Comparison of ENCODE assay signal across 9 mouse cellular contexts in the genomic region with DNA sequence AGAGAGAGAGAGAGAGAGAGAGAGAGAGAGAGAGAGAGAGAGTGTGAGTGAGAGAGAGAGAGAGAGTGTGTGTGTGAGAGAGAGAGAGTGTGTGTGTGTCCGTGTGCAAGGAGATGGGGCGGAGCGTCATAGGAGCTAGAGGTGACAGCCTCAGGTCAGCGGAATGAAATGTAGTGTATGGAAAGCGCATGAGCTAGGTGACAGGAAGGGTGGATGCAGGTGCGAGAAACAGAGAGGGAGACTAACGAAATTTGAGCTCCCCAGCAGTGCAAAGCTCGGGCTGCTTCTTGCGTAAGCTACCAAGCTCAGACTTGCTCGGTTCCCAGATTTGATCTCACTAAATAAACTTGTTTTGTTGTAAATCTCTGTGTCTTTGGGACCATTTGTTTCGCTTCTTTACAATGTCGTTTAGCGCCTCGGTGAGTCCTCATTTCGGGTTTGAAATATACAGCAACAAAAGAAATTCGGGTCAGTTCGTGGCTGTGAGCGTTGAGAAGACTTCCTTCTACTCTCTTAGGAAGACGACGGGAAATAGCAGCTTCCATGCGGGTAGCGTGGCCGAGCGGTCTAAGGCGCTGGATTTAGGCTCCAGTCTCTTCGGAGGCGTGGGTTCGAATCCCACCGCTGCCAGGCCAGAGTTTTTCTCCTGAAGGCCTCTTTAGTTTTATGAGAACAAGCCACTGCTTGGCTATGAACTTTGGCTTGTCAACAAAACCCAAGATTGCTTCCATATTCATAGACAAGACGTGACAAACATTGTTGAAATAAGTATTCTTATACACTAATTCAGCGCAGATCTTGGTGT. TPM values are rescaled to one million over a fixed set of nuclear protein-coding genes. Genes with fewer than 3 reads are reported as not detected.
DNase-seq lines count a peak whose midpoint lies in the region; ATAC-seq lines count a peak whose summit lies in the region.
"Had no signal": no experiment of that assay in that cellular context is flagged by ENCODE, and none has a peak within 500 bp of the region (broad histone marks: within the 10 kb centered on the region; RNA-seq: fewer than 3 reads in every experiment).

No protein-coding gene starts in this region.

- peak overlapping the region; percentile 72 for H3K27ac ChIP-seq in embryonic facial prominence, embryonic 12.5 days
- peak overlapping the region; percentile 67; the same call in 1 of the 2 replicates for H3K27ac ChIP-seq in limb, embryonic 10.5 days
- peak overlapping the region; percentile 73 for H3K27ac ChIP-seq in midbrain, embryonic 12.5 days (replicated peaks)

- 0 out of 2 replicates have a peak, but pooled peaks have one; percentile 25 for ATAC-seq in embryonic facial prominence, embryonic 12.5 days (ENCODE audit: insufficient number of reproducible peaks, insufficient read depth, low FRiP score, low TSS enrichment)
- ATAC-seq in midbrain, embryonic 12.5 days (ENCODE audit: low FRiP score, low read depth) = peak; percentile 53
- ATAC-seq: Patski had no signal

- DNase-seq in urinary bladder, adult 18-20 months (ENCODE audit: low spot score in 2 of 2) = peak; percentile 80 to 83
- DNase-seq in urinary bladder, postnatal 10 days (ENCODE audit: low spot score) = no peak
- DNase-seq in heart, adult 18-20 months = peak; percentile 92 to 96
- peak; percentile 93 for DNase-seq in kidney, adult 18-20 months
- DNase-seq in limb, embryonic 10.5 days (ENCODE audit: low spot score) = peak; percentile 95
- DNase-seq in skeletal muscle tissue, adult 2 months (ENCODE audit: low read depth, low spot score) = peak; percentile 92

- H3K27me3 ChIP-seq in embryonic facial prominence, embryonic 12.5 days = no peaks in the 10 kb centered on the region
- H3K27me3 ChIP-seq in limb, embryonic 10.5 days (ENCODE audit: low read depth, poor library complexity, severe bottlenecking) = peaks cover 41% of the 10 kb centered on the region
- H3K27me3 ChIP-seq in midbrain, embryonic 12.5 days = peaks cover 60% of the 10 kb centered on the region
- H3K27me3 ChIP-seq: Patski had no signal

- peak overlapping the region; percentile 41 for H3K9ac ChIP-seq in embryonic facial prominence, embryonic 12.5 days
- H3K9ac ChIP-seq in midbrain, embryonic 12.5 days (replicated peaks) = peak overlapping the region; percentile 58; the same call in 1 of the 2 replicates

- H3K4me2 ChIP-seq in embryonic facial prominence, embryonic 12.5 days (replicated peaks) = peak overlapping the region; percentile 88
- peak overlapping the region; percentile 92 for H3K4me2 ChIP-seq in midbrain, embryonic 12.5 days (replicated peaks)

- no peaks in the 10 kb centered on the region for H3K36me3 ChIP-seq in embryonic facial prominence, embryonic 12.5 days
- no peaks in the 10 kb centered on the region for H3K36me3 ChIP-seq in limb, embryonic 10.5 days
- H3K36me3 ChIP-seq in midbrain, embryonic 12.5 days = no peaks in the 10 kb centered on the region

- no peaks in the 10 kb centered on the region for H3K9me3 ChIP-seq in embryonic facial prominence, embryonic 12.5 days
- H3K9me3 ChIP-seq in limb, embryonic 10.5 days (replicated peaks) = no peaks in the 10 kb centered on the region
- H3K9me3 ChIP-seq in midbrain, embryonic 12.5 days = no peaks in the 10 kb centered on the region

- H3K4me3 ChIP-seq in embryonic facial prominence, embryonic 12.5 days = peak overlapping the region; percentile 77
- H3K4me3 ChIP-seq in limb, embryonic 10.5 days = peak overlapping the region; percentile 88
- H3K4me3 ChIP-seq in midbrain, embryonic 12.5 days = peak overlapping the region; percentile 77

- WGBS in embryonic facial prominence, embryonic 12.5 days = under 1% methylated on average over 31 of the region's 31 CpGs
- WGBS in limb, embryonic 10.5 days = under 1% methylated on average over 31 of the region's 31 CpGs
- under 1% methylated on average over 31 of the region's 31 CpGs for WGBS in midbrain, embryonic 12.5 days

- H3K4me1 ChIP-seq in embryonic facial prominence, embryonic 12.5 days = peaks cover 35% of the 10 kb centered on the region
- peaks cover 62% of the 10 kb centered on the region for H3K4me1 ChIP-seq in limb, embryonic 10.5 days
- H3K4me1 ChIP-seq in midbrain, embryonic 12.5 days = peaks cover 44% of the 10 kb centered on the region

RNA-seq across cellular contexts. Expression of a gene that starts 1.5 kb away (rescaled TPM):
- polyA plus RNA-seq in embryonic facial prominence, embryonic 12.5 days (2016; fragmentation: Nextera tagmentation; extraction: Ambion mirVana) = 0.14 and 0.40 TPM in 2 replicates
- total RNA-seq in heart, adult 18-20 months (2021) = under 1 TPM; 0.23 to 0.27 TPM
- polyA plus RNA-seq in limb, embryonic 10.5 days (2016; fragmentation: Nextera tagmentation; extraction: Ambion mirVana) = 0.15 and 0.29 TPM in 2 replicates
- polyA plus RNA-seq in midbrain, embryonic 12.5 days (2016; fragmentation: Nextera tagmentation; extraction: Ambion mirVana) = 0.18 and 0.29 TPM in 2 replicates

RNA-seq across cellular contexts. Expression of a gene that starts 1.8 kb away (rescaled TPM):
- polyA plus RNA-seq in embryonic facial prominence, embryonic 12.5 days (2016; fragmentation: Nextera tagmentation; extraction: Ambion mirVana) = 0.47 and 0.89 TPM in 2 replicates
- not detected for total RNA-seq in heart, adult 18-20 months (2021)
- 0.28 and 0.39 TPM in 2 replicates for polyA plus RNA-seq in limb, embryonic 10.5 days (2016; fragmentation: Nextera tagmentation; extraction: Ambion mirVana)
- polyA plus RNA-seq in midbrain, embryonic 12.5 days (2016; fragmentation: Nextera tagmentation; extraction: Ambion mirVana) = 0.66 and 0.67 TPM in 2 replicates

RNA-seq across cellular contexts. Expression of a gene that starts 3.7 kb away (rescaled TPM):
- polyA plus RNA-seq in embryonic facial prominence, embryonic 12.5 days (2016; fragmentation: Nextera tagmentation; extraction: Ambion mirVana) = 0.65 and 0.73 TPM in 2 replicates
- total RNA-seq in heart, adult 18-20 months (2021) = under 1 TPM in 1 of 2 experiments, not detected in 1; 0.15 TPM
- 0.53 and 0.90 TPM in 2 replicates for polyA plus RNA-seq in limb, embryonic 10.5 days (2016; fragmentation: Nextera tagmentation; extraction: Ambion mirVana)
- polyA plus RNA-seq in midbrain, embryonic 12.5 days (2016; fragmentation: Nextera tagmentation; extraction: Ambion mirVana) = 0.21 and 0.38 TPM in 2 replicates

RNA-seq across cellular contexts. Expression of a gene that starts 28.9 kb away (rescaled TPM):
- 11.4 and 11.5 TPM in 2 replicates for polyA plus RNA-seq in embryonic facial prominence, embryonic 12.5 days (2016; fragmentation: Nextera tagmentation; extraction: Ambion mirVana)
- 10 to 100 TPM; 38.8 to 48.5 TPM for total RNA-seq in heart, adult 18-20 months (2021)
- 10.3 and 10.8 TPM in 2 replicates for polyA plus RNA-seq in limb, embryonic 10.5 days (2016; fragmentation: Nextera tagmentation; extraction: Ambion mirVana)
- 9.8 and 10.9 TPM in 2 replicates for polyA plus RNA-seq in midbrain, embryonic 12.5 days (2016; fragmentation: Nextera tagmentation; extraction: Ambion mirVana)

RNA-seq across cellular contexts. Expression of a gene that starts 32.9 kb away (rescaled TPM):
- 0.15 and 0.19 TPM in 2 replicates for polyA plus RNA-seq in embryonic facial prominence, embryonic 12.5 days (2016; fragmentation: Nextera tagmentation; extraction: Ambion mirVana)
- not detected for total RNA-seq in heart, adult 18-20 months (2021)
- polyA plus RNA-seq in limb, embryonic 10.5 days (2016; fragmentation: Nextera tagmentation; extraction: Ambion mirVana) = 0.05 TPM in 1 of 2 replicates, not detected in the other
- 0.06 TPM in 1 of 2 replicates, not detected in the other for polyA plus RNA-seq in midbrain, embryonic 12.5 days (2016; fragmentation: Nextera tagmentation; extraction: Ambion mirVana)
- polyA plus RNA-seq: Patski had no signal
